Mouse (Mus musculus): Measurements from ENCODE around the gene Pirt.

Pirt gene

GRCm38 (mm10) chr11:66946521-66946920 is 34.7 kb downstream of the Pirt start:
- no peak for DNase-seq (ENCODE audit: low read depth)

- no peak for DNase-seq (ENCODE audit: low read depth)
Measured at GRCm38 (mm10) chr11:66946922-66947321, 35.1 kb downstream of the Pirt start.

GRCm38 (mm10) chr11:66956303-66956702 is 44.5 kb downstream of the Pirt start, which contains the start of gene Tmem238l:
Tmem238l (plus strand) TSS chr11:66956638.
- DNase-seq (ENCODE audit: low read depth), result no peak

DNA sequence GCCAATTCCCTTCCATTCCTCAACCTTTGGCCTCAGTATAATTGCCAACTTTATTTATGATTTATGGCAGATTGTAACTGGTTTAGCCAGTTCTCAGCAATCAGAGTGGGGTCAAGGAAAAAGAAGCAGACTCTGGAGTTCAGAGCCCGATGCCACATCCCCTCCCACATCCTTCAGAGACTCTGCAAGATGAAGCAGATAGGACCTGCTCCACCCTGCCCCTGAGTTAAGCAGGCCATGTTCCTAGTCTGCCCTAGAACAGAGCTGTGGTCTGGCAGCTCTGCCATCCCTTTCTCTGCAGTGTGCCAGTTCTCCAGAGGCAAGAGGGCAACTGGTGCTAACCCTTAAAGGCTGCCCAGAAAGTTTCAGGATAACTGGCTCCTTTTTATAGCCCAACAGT is 49.0 kb downstream of the Pirt start:
- no peak for DNase-seq (ENCODE audit: low read depth)

GRCm38 (mm10) chr11:66961447-66962176 is 49.8 kb downstream of the Pirt start:
- no peak for DNase-seq (ENCODE audit: low read depth)

- no peak for DNase-seq (ENCODE audit: low read depth)
Measured at GRCm38 (mm10) chr11:66963462-66963861, 51.7 kb downstream of the Pirt start.

DNA sequence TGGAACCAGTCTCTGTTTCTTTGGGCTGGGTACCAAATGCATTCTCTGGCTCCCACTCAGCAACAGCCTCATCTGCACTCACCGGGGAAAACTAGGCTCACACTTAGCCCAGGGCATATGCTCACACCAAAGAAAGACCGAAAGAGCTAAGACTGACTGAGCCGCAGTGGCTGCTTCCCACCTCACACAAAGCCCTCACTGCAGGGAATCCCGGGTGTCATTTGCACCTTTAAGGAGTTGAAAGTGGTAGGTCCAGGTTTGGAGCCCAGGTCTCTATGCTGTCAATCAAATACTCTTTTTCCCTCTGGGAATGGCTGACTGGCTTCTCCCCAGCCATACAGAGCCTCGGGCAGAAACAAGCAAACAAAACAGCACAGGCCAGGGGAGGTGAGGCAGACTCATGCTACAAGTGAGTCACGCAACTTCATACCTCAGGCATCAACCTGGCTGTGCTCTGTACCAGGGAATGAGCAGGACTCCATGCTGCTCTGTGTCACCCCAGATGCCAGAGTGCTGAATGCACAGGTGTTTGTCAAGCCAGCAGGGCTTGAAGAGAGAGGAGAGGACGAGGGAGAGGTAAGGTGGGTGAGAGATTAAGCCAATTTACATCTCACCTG is 54.8 kb downstream of the Pirt start:
- no peak for DNase-seq (ENCODE audit: low read depth)

DNA sequence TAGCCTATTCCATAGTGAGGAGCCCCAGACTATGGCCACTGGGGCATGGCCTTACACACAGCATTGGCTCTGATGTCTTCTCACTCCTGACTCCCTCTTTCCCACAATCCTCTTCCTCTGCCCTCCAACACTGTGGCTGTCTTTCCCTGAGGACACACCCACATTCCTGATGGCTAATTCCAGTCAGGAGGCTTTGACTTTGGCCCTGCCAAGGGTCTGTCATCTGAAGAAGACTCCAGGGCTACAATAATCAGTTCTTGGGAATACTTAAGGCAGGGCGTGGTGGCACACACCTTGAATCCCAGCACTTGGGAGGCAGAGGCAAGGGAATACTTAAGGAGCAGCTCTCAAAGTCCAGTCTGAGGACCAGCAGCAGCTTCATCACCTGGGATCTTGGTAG is 56.8 kb downstream of the Pirt start:
- no peak for DNase-seq (ENCODE audit: low read depth)

GRCm38 (mm10) chr11:66973507-66973906 is 61.7 kb downstream of the Pirt start:
- DNase-seq (ENCODE audit: low read depth), result no peak

DNA sequence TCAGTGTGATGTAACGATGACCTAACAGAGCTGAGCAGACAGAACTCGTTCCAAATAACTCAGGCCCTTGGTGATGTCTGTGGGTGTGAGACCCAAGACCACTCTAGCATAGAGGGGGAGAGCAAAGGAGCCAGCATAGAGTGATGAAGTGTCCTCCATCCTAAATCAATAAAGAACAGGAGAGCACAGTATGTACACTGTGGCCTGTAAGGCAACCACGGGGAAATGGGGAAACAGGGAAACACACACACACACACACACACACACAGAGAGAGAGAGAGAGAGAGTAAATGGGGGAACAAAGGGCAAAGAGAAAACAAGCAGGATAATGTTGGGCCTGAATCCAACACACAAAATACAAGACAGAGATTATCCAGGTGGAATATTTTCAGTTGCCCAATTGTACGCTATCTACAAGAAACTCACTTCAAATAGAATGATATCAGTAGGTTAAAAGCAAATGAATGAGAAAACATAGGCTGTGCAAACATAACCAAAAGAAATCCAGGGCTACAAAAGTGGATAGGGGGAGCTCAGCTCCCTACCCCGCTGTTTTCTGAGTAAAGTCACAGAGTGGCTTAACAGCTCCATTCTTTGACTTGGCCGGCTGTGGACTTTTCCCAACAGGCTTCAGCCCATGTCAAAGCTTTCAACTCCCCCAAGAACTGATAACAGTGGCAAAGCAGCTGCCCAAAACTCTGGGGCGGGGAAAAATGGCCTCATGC is 64.0 kb downstream of the Pirt start:
- no peak for DNase-seq (ENCODE audit: low read depth)
